Mouse (Mus musculus): Measurements from ENCODE around the gene Icos.

Icos gene

DNA sequence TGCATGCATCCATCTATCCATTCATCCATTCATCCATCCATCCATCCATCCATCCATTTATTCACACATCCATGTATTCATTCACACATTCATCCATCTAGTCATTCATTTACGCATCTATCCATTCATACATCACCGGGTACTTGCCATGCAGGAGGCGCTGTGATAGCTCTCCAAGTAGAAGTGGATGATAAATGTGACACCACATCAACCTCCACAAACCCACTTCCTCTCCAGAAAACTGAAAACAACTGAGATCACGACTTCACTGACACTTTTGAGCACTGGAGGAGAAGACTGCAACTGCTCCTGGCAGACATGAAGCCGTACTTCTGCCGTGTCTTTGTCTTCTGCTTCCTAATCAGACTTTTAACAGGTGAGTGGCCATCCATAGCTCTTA, at the start of gene Icos:
Gene Icos, plus strand, starts transcription at position 287 of the 400 bp plus-strand sequence.
- DNase-seq (ENCODE audit: low read depth) = no peak

DNA sequence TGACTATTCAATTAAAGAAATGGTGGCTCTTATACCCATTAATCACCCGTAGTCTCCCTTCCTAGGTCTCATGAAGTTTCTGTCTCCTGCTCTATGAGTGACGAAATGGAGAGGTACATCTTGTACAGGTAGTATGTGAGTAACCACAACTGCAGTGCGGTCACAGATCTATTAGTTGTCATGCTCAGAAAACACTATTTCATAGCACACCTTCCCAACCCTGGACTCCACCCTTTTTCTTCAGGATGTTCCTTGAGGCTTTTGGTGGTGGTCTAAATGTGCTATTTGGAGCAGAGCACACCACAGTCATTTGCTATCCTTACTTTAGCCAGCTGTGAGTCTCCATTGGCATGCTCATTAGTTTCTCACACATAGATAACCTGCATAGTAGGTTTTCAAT, 48.7 kb upstream of the Icos start:
- DNase-seq (ENCODE audit: low read depth) = no peak

DNA sequence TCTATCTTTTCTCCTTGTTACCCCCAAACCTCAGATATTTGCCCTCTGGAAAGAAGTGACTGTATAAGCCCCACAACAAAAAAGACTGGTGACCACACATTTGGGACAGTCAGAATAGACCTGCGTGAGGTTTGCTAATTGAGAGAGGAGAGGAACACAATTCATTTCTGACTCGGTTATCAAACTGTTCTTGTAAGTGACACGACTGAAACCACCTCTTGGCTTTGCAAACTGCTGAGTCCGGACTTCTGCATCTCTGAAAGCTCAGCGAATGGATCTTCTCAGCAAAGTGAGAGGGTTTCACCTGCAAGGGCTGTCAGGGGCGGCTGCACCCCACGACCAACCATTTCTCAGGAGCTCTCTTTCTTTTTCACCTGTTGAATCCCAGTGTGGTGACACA, 47.3 kb upstream of the Icos start:
- no peak for DNase-seq (ENCODE audit: low read depth)

DNA sequence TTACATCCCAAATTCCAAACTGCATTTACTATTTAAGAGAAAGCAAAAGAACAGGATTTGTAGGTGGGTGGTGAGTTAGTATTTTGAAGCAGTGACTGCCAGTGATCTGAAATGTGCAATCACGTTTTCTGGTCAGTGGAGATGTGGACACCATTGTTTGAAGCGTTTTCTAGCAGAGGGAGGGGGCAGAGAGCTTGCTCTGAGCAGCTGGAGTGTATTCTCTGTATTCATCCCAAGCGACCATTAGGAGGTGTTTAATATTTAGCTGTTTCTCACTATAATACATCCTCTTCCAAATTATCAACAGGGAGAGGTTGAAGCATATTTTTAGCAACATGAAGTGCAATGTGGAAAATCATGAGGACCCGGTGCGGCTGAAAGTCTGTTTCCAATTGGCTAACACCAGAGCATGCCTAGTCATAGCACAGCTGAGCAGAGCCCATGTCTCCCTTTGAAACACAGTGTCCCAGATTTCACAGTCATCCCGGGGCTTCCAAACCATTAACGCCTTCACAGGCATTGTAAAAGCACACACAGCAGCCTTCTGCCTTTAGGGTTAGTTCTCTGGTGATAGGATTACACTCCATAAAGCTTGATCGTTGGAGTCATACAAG, 41.7 kb upstream of the Icos start:
- no peak for DNase-seq (ENCODE audit: low read depth)

DNA sequence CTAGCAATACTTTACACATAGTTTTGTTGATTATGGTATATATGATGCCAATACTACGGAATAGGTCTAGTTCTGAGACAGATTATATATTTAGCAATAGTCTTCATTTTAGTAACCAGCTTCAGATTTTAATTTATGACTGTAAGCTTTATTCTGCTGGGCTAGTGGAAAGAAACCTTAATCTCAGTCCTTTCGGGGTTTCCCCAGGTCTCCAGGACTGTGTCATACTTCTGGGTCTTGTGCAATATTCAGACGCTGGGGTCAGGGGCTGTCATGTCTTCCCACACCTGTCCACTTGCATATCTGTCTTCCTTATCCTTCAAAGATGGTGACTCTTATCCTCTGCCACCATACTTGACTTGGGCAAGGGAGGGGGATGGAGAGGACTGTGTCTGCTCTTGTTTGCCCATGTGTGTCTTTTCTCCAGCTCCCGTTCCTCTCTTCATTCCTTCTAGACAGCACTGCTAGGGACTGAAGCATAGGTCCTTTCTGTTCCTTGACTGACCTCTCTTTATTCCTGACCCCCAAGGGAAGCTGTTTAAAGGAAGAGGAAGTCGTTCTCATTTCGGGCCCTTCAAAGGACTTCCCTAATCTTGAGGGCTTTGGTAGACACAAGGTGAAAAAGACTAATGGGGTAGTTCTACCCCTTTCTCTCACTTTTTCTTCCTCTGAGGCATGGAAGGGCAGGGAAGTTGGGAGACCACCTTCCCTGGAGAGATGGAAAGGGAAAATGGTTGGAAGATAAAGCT, 40.6 kb upstream of the Icos start:
- DNase-seq (ENCODE audit: low read depth) = no peak

DNA sequence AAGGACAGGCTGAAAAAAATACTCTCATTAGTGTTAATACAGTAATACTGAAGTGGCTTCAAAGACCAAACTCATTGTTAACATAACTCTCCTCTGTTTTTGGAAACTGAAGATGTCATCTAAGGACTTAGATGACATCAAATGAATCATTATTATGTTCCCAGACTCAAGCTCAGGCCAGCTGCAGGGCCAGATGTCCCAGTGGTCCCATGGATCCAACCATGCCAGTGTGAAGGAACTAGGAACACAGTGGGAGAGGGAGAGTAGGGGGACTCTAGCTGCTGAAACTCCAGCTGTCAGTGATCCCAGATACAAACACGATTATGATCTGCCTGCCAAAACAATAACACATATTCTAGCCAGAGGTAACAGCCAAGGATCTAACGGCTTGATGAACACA, 39.5 kb upstream of the Icos start:
- no peak for DNase-seq (ENCODE audit: low read depth)

DNA sequence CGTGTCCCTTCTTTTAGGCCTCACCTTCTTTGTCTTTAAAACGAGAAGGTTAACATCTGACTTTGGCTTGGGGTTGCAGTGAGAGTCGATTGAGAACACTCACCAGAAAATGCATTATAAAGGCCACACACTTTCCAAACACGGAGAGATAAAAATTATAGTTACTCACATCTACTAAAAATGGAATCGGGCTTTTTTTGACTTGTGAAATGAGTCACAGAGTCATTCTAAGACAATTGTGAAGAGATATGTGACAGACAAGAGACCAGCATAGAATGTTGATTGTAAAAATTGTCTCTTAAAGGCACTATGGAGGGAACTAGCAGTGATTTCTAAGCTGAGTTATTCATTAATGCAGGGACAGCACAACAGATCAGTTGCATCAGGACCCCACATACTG, 38.8 kb upstream of the Icos start:
- no peak for DNase-seq (ENCODE audit: low read depth)

DNA sequence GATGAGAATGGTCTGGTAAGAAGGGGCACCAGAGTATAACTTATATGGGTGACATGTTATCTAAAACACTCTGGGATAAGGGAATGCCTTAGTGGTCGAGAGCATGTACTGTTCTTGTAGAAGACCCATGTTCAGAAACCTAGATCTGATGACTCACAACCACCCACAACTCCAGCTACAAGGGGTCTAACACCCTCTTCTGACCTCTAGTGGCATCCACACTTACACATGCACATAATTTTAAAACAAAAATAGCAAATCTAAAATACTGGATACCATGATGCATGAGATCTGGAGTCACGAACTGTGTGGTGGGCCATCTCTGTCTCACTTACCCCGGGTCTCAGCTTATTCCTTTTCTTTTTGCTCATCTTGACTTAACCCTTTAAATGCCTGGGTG, 37.7 kb upstream of the Icos start:
- no peak for DNase-seq (ENCODE audit: low read depth)

DNA sequence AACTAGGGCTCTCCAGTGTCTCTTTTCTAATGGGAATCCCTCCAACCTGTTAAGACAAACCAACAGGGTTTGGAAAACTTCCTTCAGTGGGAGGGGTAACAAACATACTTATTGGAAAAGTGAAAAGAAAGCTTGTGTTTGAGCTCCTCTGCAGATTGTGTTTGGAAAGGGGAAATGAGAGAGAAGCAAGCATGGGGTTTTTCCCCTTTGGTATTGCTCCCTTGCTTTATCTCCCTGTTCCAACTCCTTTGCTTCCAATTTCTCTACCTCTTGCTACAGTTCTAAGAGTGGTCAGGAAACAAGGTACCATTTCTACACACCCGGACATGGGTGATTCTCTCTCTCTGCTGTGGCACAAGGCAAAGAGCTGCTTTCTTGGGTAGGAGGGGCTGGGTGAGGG, 37.1 kb upstream of the Icos start:
- no peak for DNase-seq (ENCODE audit: low read depth)

DNA sequence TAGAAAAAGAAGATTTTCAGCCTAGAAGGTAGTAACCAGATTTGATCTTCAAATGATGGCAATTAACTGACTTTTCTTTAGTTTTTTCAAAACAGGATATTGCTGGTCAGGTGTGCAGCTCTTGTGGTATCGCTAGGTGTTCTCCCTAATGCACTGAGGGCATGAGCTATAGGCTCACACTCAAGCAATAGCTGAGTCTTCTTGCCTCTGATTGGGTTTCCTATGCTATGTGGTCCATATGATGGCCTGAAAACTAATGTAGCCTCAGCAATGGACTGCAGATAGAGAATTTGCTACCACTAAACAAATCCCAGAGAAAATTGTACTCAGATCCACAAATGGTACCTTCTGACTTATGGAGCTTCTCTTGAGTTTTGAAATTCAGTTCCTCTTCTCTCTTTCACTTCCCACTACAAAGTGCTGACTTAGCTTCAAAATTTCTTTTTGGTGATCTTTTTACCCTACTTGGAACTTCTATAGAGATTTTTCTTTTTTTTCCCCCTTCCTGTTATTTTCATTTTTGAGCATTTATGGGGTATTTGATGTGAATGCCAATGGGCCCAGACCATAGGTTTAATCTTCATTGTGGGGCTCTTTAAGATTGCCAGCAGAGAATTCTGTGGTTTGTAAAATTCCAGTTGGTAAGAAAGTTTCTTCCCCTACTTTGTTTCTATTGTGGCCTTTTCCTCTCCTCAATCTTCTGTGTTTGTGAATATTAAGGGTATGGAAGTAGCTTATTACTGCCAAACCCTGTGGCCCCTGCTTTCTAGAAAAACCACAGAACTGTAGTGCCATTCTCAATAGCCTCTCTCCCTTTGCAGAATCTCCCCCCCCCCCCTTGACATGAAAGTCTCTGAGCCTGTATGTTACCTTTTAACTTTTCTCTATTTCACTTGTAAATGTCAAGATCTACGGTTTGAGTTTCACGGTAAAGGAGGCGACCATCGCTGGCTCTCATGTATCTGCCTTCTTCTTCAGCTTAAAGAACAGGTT, 36.4 kb upstream of the Icos start:
- DNase-seq (ENCODE audit: low read depth) = no peak

DNA sequence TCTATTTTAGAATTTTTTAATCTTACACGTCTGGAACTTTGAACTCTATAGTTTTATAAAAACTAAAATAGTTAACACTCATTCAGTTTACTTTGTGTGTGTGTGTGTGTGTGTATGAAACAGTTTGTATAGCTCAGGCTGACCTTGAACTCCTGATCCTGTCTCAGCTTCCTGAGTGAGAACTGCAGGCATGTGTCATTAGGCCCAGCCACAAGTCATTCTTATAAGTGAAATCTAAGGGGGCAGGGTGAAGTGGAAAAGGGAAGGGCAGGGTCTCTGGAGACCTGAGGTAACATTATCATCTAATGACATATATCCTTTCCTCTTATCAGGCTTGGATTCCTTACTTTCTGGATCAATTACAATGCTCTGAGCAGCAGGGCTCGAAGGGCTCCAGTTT, 34.8 kb upstream of the Icos start:
- no peak for DNase-seq (ENCODE audit: low read depth)

DNA sequence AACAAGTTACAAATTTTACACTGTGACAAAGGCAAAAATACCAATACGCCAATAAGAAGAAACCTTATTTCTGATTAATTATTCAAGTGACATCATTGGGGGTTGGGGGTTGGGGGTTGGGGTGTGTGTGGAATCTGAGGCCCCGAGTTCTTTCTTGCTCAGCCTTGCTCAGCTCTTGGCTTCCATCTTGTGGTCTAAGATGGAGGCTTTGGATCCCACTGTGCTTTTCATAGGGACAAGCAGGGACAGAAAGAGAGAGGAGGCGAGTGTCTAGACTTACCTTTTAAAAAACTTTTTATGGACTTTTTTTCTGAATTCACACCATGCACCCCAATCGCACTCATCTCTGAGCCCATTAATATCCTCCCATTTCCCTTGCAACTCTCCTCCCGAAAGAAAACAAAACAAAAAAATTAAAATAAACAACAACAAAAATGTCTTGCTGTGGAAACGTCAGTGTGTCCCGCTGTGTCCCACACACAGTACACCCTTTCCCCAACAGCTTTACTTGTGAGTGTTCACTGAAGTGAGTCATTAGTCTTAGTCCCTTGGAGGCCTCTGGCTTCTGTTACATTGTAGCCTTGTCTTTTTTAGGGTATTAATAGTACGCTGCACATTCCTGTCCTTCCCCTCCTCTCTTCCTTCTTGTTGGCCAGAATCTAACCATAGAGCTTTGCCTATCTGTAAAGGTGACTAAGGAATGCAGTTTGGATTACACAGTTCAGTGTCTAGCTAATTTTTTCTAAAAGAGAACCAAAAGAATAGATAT, 31.9 kb upstream of the Icos start:
- no peak for DNase-seq (ENCODE audit: low read depth)

DNA sequence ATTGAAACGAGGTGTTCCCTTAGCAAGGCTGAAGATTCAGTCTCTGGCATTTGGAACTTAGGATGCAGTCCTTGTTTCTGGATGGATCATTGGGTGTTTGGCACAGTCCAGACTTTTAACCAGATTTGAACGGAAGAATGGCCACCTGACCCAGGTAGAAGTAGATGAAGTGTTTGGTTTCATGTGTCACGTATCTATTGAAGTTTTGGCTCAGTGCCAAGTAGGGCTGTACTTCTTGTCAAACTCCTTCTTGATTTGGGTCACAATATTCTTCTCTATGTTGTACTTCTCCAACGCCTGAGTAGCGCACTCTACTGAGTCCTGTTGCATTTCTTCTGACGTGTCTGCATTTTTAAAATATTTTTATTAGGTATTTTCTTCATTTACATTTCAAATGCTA, 29.6 kb upstream of the Icos start:
- no peak for DNase-seq (ENCODE audit: low read depth)

DNA sequence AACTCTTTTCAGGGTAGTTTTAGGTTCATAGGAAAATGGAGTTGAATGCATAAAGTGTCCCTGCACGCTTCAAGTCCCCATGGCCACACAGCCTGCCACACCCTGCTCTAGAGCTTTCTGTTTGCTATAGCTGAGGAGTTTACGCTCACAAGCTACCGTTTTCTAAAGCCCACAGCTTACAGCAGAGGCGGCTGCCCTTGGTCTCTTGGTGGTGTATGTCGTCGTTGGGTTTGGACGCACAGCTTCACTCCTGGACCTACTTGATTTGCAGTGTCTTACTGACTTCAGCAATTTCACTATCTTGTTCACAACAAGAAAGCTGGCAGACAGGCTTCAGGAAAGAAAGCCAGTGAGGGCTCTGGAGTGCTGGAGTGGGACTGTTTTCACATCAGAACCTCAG, 24.8 kb upstream of the Icos start:
- no peak for DNase-seq (ENCODE audit: low read depth)

DNA sequence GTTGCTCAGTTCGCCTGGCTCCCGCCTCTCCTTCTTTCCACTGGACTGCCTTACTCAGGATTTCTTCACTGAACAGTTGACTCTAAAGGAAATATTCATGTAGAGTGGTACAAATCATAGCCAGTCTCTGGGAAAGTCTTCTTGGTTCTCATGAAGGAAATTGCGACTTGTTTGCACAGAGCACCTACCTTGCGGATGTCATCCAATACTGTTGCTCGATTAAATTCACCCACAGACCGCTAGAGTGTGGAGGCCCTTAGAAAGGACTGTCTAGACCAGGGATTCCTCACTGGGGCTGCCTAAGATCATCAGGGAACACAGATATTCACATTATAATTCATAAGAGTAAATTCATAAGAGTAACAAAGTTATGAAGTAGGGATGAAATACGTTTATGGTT, 24.0 kb upstream of the Icos start:
- no peak for DNase-seq (ENCODE audit: low read depth)

DNA sequence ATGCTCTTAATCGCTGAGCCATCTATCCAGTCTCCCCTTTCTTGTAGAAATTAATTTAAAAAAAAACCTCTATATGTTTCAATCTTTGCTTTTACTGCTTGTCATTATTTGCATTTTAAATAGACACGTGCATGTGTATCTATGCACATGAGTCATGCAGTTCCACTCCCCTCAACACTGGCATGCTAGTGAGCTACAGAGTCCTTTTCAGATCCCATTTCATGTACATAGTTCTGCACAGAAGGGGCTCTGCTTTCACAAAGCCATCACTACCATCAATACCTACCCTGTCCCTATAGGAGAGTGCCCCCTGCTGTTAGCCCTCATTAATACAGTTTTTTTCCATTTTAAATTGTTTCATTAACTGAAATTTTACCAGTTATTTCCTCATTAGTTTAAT, 23.0 kb upstream of the Icos start:
- DNase-seq (ENCODE audit: low read depth) = no peak

DNA sequence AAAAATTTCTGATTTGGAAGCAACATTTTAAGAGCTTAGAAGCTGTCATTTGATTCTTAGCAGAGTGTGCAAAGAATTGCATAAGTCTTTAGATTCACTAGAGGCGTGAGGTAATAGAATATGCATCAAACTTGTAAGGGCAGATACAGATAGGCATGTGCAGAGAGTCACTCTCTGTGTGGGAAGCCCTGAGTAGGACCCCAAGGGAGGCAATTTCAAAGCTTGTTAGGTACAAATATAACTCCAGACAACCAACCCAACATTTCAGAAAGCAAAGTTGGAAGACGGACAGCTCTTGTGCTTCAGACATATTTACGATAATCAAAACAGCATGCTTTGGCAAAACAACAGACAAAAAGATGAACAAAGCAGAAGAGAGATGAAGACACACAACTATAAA, 22.5 kb upstream of the Icos start:
- DNase-seq (ENCODE audit: low read depth) = no peak

DNA sequence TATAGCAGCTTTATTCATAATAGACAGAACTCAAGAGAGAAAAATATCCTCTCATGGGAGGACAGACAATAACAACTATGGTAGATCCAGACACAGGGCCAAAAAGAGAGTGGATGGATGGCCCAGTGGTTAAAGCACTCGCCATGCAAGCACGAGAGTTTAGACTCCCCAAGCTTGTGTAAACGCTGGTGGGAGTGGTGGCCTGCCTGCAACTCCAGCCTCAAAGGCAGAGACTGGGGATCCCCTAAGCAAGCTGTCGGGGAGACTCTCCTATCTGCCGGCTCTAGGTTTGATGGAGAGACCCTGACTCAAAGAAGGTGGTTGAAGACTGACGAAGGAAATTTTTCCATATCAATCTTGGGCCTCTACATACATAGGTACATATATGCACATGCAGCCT, 21.5 kb upstream of the Icos start:
- DNase-seq (ENCODE audit: low read depth) = no peak

DNA sequence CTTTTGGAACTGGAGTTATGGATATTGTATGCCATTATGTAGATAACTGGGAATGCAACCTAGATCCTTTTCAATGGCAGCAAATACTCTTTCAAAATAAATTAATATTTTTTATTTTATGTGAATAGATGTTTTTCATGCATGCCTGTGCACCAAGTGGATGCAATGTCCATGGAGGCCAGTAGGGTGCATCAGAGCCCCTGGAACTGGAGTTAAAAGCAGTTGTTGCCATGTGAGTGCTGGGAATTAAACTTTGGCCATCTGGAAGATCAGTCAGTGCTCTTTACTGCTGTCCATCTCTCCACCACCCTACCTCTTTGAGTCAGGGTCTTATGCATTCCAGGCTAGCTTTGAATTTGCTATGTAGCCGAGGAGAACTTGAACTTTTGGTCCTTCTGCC, 19.4 kb upstream of the Icos start:
- no peak for DNase-seq (ENCODE audit: low read depth)

DNA sequence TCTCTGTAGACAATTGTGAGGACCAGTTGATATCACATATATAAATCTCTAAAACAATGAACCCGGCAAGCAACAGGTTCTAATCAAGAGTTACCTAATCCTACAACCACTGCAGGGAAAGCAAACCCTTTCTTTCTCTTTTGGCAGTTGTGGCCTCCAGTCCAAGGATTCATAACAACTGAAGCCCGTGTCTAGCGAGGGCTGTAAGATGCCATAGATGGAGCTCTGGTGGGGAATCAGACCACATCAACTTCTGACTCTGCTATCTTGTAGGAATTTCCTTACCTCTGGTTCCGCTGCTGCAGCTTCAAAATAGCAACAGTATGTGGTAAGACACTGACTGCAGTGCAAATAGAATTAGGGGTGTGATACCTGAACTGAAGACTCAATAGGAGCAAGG, 18.5 kb upstream of the Icos start:
- DNase-seq (ENCODE audit: low read depth) = no peak

DNA sequence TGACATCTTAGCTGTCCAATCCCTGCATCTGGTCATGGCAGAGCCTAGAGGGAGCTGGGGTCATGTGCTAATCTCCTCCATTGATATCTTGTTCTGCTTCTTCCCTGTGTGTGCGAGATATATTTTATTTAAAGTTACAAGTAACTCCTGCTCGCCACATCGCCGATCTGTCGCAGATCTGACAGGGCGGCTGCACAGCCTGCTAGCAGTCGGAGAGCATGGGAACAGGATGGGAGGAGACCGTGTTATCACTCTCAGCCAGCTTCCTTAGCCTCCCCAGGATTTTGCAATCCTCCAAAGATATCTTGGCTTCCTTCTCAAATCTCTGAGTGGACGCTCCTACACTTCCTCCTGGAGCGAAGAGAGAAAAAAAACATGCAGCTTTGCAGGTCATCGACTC, 17.3 kb upstream of the Icos start:
- DNase-seq (ENCODE audit: low read depth) = no peak

DNA sequence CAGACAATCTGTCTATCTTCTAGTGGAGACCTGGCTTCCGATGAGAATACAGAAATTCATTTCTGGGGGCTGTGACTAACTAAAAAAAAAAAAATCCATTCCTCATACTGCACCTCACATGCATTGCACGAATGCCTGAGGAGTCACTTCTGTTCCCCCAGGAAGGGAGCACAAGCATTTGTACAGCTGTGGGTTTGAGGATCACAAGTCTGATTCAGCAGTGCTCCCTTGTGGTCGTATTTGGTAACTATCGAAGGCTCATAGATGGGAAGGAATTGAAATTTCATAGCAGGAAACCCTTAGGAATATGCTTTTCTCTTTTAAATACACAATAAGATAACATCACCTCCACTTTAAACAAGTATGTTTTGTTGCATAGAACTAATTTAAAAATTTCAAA, 16.6 kb upstream of the Icos start:
- peak; percentile 53 for DNase-seq (ENCODE audit: low read depth)

Data from fibroblast of lung, adult 2 months (primary cell).